Mouse (Mus musculus): ENCODE data around the gene Dtx1.

Dtx1 gene

DNA sequence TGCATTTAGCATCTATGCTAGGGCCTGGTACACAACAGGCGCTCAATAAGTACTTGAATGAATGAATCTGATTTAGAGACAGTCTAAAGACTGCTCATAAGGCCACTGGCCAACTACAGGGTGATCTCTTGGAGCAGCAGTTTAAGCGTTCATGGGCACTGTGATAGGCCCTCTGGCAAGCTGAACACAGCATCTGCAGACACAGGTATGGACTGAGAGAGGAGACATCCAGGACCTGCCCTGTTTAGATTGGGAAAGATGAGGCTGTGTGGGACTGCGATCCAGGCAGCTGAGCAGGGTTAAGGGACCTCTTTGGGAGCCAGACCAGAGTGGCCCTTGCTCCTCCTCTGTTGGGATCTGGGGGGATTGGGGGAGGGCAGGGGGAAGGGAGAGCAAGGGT, at the start of gene Dtx1:
Gene Dtx1, minus strand, starts transcription at position 101 of the 400 bp plus-strand sequence.
- no peak for DNase-seq (ENCODE audit: low read depth, low spot score)

DNA sequence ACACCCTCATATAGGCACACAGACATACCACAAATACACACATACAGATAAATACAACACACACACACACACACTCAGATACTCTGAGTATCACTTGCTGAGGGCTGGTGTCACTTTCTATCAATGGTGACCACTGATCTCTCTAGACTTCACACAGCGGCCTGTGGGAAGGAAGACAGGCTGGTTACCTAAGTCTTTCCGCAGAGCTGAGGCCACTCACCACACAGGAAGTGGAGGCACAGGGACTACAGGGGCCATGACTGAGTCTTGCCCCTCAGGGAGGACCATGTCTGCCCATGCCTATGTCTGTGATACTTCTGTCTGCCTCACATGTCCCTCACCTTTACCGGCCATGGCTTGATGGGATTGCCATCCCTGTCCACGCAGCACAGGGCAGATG, 42.5 kb upstream of the Dtx1 start:
- DNase-seq (ENCODE audit: low read depth, low spot score), result no peak

DNA sequence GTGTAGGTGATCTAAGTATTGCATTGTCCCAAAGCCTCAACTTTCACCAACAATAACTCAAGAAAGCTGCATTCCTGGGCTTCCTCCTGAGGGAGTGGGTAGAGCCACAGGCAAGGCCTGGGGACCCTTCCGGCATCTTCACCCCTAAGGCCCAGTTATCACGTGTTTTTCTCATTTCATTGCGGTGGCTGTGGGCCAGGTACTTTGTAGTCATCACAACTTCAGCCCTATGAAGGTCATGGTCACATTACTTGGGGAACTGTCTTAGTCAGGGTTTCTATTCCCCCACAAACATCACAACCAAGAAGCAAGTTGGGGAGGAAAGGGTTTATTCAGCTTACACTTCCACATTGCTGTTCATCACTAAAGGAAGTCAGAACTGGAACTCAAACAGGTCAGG, 41.1 kb upstream of the Dtx1 start:
- no peak for DNase-seq (ENCODE audit: low read depth, low spot score)

DNA sequence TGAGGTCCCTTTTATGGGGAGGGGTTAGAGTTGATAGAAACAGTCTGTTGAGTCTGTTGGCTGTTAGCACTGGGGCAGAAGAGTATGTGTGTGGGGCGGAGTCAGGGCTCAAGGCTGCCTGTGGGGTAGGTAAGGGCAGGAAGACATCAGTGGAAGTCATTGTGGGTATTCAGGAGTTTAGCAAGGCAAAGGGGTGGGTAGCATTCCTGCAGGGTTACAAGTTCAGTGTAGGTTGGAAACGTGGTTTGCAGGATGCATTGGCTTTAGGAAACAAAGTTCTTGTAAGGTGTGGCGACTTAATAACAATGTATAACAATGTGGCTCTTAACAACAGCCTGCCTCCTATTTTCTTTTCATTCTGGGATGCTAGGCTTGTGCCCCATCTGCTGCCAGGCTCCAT, 39.5 kb upstream of the Dtx1 start:
- DNase-seq (ENCODE audit: low read depth, low spot score), result no peak

DNA sequence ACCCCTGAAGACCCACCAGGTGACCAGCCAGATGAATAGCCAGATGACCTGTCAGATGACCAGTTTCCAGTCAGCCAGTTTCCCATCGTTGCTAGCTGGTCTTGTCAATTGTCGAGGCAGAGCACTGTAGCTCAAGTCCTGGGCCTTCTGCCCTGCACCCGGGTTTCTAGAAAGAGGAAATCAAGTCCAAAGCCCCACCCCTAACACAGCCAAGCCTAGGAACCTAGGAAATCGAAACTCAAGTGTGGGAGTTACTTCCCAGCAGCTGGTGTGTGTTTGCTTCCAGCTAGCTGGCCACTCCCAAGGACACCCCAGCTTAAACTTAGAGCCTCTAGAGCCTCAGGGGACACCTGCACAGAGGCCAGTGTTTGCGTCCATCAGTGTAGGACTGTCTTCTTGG, 38.0 kb upstream of the Dtx1 start, which contains the start of gene Oas2:
Gene Oas2, minus strand, starts transcription at position 166 of the 400 bp plus-strand sequence.
- no peak for DNase-seq (ENCODE audit: low read depth, low spot score)

DNA sequence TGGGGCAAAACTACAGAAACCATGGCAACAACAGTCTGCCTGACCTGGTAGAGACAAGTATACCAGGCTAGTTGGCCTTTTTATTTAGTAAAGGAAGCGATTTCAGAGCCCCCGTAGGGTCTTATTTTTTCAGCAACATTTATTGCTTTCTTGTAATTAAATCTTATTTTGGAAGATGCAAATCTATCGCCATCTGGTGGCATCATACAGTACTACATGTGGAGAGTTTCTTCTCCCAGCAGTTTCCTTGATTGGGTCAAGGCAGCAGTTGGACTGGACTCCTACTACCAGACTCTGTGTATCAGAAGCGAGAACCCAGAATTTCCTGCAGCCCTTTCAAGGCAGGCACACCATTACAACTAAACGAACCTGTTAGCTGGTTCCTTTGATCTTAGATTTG, 34.7 kb upstream of the Dtx1 start:
- peak; percentile 62 for DNase-seq (ENCODE audit: low read depth, low spot score)

DNA sequence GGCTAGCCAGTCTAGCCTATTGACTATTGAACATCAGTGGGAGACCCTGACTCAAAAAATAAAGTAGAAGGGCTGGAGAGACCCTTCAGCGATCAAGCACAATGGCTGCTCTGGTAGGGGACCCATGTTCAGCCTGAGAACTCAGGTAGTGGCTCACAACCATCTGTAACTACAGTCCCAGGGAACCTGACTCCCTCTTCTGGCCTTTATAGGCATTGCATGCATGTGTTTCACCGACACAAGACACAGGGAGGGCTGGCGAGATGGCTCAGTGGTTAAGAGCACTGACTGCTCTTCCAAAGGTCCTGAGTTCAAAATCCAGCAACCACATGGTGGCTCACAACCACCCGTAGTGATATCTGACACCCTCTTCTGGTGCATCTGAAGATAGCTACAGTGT, 30.4 kb upstream of the Dtx1 start:
- peak; percentile 33 for DNase-seq (ENCODE audit: low read depth, low spot score)

DNA sequence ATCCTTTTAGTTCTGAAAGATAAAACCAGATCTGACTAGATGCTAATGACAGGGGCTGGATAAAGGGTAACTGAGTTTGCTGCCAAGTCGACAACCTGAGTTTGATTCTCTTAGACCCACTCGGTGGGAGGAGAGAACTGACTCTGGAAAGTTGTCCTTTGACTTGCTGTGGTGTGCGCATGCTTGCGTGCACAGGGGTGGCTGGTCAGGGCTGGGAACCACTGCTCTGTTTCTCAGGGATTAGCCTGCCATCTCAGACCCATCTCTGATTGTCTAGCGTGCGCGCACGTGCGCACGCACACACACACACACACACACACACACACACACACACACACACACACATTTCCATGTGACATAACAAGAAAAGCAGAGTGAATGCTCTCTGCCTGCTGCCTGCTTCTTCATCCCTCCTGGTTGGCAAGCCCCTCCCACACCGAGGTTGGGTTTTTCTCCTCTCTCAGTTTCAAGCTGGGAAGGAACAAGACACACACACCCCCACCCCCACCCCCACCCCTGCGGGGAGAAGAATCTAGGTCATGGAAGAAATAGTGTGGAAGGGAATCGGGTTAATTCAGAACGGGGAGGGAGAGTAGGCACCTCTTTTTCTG, 22.8 kb upstream of the Dtx1 start:
- DNase-seq (ENCODE audit: low read depth, low spot score), result no peak

DNA sequence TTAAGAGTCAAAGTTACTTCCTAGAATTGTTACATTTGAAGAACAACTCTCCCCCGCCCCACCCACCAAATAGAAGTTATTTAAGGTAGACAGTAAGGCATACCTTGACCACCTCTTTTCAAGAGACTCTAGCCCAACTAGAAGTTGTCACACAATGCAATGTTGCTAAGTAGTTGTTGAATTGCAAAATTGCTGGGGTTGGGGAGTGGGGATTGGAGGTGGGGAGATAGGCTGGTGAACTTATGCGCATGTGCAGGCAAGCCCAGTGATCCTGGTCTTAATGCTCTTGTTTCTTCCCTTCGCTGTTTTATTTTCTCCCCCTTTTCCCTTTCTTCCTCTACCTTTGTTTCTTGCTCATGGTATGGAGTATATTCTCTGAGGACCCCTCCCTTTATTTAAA, 22.0 kb upstream of the Dtx1 start:
- DNase-seq (ENCODE audit: low read depth, low spot score), result no peak

DNA sequence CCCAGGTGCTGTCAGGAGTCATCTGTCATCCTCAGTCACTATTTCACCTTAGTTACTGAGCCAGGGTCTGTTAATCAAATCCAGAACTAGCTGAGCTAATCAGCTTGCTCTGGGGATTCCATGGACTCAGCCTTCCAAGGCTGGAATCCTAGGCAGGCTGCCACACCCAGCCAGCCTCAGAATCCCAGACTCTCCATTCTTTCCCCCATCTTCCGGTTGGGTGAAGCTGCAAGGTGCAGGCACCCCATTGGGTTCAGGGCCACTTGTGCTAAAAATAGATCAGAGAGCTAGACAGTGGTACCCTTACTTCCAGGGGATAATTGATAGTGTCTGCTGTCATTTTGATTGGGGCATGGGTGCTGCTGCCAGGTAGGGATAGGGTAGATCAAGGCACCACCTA, 21.0 kb upstream of the Dtx1 start:
- no peak for DNase-seq (ENCODE audit: low read depth, low spot score)

DNA sequence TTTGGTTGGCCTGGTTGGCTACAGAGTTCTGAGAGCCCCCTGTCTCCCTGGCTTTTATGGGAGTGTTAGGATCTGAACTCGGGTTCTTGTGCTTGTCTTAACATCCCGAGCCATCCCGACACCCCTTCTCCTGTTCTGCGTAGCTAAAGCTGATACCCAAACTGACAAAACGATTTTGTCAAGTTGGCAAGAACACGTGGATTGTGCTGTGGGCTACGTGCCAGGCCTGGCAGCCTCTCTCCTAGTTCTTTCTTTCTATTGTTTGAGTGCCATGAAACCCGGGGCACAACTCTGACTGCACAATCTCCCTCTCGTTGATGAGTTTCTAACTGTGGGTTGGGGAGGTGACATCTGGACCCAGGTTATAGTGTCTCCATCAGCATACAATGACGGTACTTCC, 17.6 kb upstream of the Dtx1 start:
- no peak for DNase-seq (ENCODE audit: low read depth, low spot score)

DNA sequence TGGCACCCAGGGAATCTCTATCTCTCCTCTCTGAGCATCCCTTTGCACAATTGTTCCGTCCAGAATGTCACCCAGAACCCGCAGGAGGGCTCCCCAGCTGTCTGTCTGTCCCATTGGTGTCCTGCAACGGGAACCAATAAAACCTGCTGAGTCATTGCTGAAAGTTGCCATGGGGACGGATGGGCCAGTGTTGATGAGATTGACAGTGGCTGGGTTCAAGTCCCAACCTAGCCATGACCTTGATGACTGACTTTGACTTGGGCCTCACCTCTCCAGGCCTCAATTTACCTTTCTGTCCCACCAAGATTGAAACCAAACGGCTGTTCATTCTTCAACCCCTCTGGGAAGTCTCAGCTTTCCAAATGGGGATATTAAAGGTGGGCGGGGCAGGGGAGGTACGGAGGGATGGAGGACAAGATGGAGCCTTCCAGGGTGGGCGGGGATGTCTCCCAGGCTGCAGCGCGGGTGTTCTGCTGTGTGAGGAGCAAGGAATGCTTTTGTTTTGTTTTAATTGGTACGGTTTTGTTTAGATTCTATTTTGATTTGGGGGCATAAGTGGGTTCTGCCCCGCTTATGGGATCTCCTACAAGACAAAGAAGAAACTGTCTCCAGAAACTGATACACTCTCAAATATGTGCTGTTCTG, 14.2 kb upstream of the Dtx1 start:
- no peak for DNase-seq (ENCODE audit: low read depth, low spot score)

DNA sequence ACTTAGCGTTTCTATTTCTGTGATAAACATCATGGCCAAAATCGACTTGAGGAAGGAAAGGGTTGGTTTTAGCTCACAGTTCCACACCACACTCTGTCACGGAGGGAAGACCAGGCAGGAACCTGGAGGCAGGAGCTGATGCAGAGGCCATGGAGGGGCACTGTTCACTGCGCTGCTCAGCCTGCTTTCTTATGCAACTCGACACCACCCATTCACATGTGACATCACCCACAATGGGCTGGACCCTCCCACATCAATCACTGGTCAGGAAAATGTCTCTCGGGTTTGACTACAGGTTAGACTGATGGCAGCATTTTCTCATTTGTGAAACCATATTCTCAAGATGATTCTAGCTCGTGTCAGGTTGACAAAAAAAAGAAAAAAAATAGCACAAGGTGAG, 9.3 kb upstream of the Dtx1 start:
- DNase-seq (ENCODE audit: low read depth, low spot score), result no peak

DNA sequence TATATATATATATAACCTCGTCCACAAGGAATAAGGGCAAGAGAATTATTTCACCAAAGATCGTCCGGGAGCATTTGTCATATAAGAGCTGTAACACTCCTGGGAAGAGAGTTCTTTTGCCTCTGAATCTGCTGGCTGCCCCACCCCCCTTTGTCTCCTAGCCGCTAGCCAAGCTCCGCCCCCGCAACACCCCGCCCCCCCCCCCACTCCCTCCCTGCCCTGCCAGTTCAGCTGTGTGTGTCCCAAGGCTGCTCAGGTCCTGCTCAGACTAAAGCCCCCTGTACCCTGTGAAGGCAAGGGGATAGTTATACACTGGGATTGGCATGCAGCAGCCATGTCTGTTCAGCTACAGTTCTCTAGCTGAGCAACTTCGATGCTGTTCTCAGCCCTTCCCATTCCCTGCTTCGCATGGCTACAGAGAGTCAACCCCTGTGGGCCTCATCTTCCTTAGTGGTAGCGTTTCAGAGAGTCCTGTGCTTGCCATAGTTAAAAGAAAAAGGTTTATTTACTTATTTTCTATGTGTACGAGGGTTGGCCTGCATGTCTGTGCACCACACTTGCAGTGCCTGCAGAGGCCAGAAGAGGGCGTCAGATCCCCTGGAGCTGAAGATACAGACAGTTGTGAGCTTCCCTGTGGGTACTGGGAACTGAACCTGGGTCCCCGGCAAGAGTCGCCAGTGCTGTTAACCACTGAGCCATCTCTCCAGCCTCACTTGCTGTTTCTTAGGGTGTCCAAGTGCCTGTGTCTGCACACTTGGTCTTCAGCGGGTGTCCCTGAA, 7.1 kb upstream of the Dtx1 start:
- DNase-seq (ENCODE audit: low read depth, low spot score), result no peak

DNA sequence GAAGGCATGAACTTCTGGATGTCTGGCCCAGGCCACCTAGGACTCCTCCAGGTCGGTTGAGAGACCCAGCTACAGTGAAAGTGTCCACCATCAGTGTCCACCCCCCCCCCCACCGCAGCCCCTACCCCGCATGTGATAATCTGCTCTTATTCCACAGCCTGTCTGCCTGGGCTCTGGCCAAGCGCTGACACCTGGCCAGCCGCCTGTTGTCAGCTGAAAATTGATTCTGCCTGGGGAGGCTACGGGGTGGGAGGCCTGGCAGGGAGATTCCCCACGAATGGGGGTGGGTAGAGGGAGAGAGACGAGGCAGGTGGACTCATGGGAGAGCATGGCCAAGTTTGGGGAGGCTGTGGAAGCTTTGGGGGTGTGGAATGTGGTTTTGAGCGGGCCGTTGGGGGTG, 5.4 kb upstream of the Dtx1 start:
- no peak for DNase-seq (ENCODE audit: low read depth, low spot score)

DNA sequence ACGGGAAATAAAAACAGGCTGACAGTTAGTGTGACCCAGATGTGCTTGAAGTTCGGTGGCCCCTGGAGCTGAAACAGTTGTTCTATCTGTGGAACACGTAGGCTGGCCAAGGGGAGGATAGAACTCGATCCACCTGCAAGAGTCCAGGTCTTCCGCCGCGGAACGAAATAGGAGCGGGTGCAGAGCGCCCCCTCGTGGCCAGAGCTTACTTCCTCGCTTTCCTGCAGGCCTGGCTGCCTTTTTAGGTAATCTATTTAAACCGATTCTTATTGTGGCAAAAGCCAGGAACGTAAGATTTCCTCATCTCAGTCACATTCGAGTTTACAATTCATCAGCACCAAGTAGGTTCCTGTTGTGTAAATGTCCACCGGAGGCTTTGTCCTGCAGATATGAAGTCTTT, 2.6 kb upstream of the Dtx1 start:
- DNase-seq (ENCODE audit: low read depth, low spot score), result peak; percentile 65

DNA sequence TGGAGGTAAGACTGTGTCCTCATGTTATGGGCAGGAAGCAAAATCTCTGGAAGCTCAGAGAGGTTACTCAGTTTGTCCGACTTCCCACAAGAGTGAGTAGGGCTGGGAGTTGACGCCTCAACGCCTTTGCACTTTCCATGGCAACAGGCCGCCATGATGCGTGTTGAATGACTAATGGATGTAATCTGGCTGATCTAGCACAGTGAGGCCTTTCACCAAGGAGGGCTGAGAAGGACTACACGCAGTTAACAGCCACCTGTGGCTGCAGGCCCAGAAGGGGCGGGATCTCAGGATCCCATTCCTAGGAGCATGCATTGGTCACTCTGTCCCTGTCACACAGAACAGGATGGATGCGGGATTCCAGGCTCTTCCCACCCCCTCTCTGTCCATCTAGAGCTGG, 994 bp upstream of the Dtx1 start:
- no peak for DNase-seq (ENCODE audit: low read depth, low spot score)

DNA sequence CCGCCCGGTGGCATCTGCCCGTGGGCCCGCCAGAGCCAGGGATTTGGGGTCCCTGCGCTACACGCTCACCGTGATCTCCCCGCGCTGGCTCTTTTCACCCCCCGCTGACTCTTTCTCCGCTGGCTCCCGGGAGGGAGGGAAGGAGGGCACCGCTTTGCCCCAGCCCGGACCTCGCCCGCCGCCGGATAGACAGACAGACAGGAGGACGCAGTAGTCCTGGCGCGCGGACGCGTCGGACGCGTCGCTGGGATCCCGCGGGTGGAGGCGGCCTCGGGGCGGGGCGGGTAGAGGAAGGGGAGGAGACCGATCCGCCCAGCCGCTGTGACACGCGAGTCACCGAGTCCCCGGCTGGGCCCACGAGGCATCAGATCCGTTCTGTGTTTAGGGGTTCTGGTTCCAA, 311 bp downstream of the Dtx1 start:
- DNase-seq (ENCODE audit: low read depth, low spot score), result no peak

DNA sequence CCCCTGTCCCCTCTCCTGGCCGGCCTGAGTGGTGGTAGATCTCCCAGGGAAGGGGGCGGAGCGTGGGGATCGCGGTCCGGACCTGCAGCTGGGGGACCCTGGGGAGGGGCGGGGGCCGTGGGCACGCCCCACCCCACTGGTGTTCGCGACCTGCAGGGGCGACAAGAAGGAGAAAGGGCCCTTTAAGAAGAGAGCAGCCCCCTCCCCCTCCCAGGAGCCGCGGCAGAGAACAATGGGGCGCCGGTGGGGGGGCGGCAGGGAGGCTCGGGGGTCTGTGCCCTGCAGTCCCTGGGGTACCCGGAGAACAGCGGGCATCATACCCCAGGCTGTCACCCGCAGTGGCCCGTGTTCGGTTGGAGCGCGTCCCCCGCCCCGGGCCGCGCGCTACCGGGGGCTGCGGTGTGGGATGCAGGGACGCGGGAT, 890 bp downstream of the Dtx1 start:
- DNase-seq (ENCODE audit: low read depth, low spot score), result no peak

DNA sequence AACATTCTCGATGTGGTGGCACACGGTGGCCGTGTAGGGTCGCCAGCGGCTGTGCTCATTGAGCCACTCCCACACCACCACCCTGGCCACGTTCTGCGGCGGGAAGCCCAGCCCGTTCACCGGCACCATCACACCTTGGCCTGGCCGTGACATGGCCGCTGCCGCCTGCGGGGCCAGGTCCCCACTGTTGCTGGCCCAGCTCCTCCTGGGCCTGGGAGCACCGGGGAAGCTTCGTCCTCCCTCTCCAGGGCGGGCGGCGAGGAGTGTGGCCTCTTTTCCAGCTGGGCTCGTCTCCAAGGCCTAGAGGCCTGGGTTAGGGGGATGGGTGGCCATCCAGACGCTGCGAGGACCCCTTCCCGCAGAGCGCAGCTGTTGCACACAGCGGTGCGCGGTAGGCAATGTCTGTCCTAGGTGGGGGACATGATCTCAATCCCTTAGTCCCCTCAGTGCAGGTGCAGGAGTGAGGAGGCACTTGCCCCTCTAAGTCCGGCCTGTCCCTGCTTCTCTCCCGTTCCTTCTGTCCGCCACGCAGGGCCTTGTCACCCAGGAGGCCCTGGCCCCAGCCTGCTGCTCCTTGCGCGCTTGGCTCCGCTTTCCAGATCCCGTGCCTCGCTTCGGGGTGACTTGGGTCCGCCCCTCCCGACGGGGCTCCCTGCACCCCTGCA, 1.4 kb downstream of the Dtx1 start:
- no peak for DNase-seq (ENCODE audit: low read depth, low spot score)

DNA sequence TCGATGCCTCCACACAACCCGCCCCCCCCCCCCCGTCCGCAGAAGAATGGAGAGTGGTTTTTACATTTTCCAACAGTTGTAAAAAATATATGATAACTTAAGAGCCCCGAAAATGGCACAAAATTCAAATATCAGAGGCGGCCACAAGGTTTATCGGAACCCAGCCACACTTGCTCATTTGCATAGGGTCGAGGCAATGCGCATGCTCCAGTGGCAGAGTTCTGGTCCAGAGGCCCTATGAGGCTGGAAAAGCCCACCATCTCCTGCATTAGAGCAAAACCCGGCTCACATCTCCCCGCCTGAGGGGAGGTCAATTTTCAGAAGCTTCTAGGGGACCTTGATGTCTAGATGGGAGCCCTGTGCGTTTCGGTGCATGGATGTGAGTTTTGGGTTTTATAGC, 4.8 kb downstream of the Dtx1 start:
- DNase-seq (ENCODE audit: low read depth, low spot score), result no peak

DNA sequence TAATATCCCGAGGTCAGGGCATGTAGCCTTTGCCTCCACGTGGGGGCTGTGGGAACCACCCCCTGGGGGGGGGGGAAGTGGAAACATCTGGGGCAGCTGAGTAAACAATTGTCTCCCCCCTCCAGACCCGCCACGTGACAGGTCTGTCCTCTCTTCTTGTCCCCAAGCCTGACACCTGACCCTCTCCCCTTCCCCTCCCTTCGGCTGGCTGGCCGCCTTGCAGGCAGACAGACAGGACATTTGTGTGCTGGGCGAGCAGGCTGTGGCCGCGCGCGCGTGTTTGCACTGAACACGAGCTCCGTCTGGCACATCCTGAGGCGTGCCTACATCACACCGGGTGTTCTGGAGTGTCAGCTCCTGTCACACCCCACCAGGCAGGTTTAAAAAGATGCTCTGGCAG, 5.2 kb downstream of the Dtx1 start:
- DNase-seq (ENCODE audit: low read depth, low spot score), result no peak

DNA sequence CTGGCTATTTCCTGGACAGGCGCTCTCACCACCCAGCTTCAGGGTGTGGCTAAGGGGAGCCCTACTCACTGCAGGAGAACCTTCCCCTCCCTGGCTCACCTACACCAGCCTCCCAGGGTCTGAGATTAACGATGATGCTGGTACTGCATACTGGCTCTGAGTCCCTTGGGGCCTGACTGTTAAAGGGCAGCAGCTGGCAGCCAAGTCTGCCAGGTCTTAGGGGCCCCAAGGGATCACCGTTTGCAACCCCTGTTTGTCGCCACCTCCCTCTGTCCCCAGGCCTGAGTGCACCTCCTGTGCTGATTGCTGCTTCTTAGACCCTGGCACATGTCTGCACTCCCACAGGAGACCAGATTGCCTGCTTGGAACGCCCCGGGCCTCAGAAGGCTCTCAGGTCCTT, 7.3 kb downstream of the Dtx1 start:
- no peak for DNase-seq (ENCODE audit: low read depth, low spot score)
